Mouse (Mus musculus) kidney, adult 2 months (tissue): ENCODE results near the gene Irgc1.

Experiments used
- CTCF ChIP-seq: fragments of 200-500 bp; conservative IDR thresholded peaks from 2 replicates; pipeline ENCODE4 v1.5.1; 2011; ENCODE audit warnings: low read depth, mild to moderate bottlenecking, control low read depth, low read length, moderate library complexity, mixed read lengths; ENCODE audit not compliant: insufficient read depth, insufficient read length
- POLR2A ChIP-seq: fragments of 200-500 bp; IDR thresholded peaks from one replicate; pipeline ENCODE4 v1.6.1; 2011; ENCODE audit warnings: low read depth, low read length, control low read depth

DNA sequence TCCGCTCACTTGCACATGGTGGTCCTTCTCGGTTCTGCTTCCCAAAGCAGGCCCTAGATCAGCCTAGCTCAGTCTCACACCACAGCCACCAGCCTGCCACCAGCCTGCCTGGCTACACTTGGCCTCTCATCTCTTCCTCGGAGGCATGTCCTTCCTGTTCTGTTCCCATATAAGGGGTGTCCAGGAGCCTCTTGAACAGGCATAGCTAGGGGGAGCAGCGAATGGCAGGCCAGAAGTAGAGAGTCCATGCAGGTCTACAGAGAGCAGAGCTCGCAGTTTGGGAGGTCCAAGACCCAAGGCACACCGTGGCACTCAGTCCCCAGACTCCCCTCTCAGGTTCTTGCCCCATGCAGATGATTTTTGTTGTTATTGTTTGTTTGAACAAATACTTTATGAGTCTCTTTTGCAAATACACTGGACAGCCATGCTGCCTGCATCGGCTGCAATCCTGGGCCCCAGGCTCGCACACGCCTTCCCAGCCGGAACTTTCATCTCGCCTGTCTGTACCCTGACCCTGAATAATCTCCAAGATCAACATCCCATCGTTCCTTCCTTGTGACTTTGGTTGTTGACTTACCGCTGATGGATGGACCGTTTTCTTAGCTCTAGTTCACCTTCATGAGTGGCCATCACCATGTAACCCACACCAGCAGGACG lies 28.9 kb downstream of the Irgc1 start:
- TF ChIP-seq POLR2A (no peak), CTCF (no peak)
